Mouse (Mus musculus) neural tube, embryonic 15.5 days (tissue): ENCODE data around the gene Coro2b. TPM values are rescaled to one million over a fixed set of nuclear protein-coding genes. Genes with fewer than 3 reads are reported as not detected.

Source experiments
- ATAC-seq: fragments of 200-750 bp; cut with Nextera tagmentation; 2 replicates; pipeline ENCODE4 v1.8.0; 2017; ENCODE audit warnings: mild to moderate bottlenecking, moderate TSS enrichment, moderate library complexity; ENCODE audit not compliant: low FRiP score
- H3K27ac ChIP-seq: fragments of 300-500 bp; sonication (generic); replicated peaks from 2 replicates; pipeline ENCODE4 v1.5.1; 2015; ENCODE audit warnings: mild to moderate bottlenecking, inconsistent platforms
- H3K27me3 ChIP-seq: fragments of 300-500 bp; sonication (generic); replicated peaks from 2 replicates; pipeline ENCODE4 v1.6.1; 2015; ENCODE audit warnings: inconsistent platforms
- H3K36me3 ChIP-seq: fragments of 300-500 bp; sonication (generic); 2 replicates; pipeline ENCODE4 v1.6.1; 2015; ENCODE audit warnings: inconsistent platforms
- H3K4me1 ChIP-seq: fragments of 300-500 bp; sonication (generic); 2 replicates; pipeline ENCODE4 v1.6.1; 2015; ENCODE audit warnings: inconsistent platforms
- H3K4me2 ChIP-seq: fragments of 300-500 bp; sonication (generic); 2 replicates; pipeline ENCODE4 v1.6.1; 2015; ENCODE audit warnings: inconsistent platforms, mild to moderate bottlenecking, moderate library complexity
- H3K4me3 ChIP-seq: fragments of 300-500 bp; sonication (generic); replicated peaks from 2 replicates; pipeline ENCODE4 v1.5.1; 2015; ENCODE audit warnings: mild to moderate bottlenecking, inconsistent platforms
- H3K9ac ChIP-seq: fragments of 300-500 bp; sonication (generic); replicated peaks from 2 replicates; pipeline ENCODE4 v1.6.1; 2015; ENCODE audit warnings: mild to moderate bottlenecking, inconsistent platforms
- H3K9me3 ChIP-seq: fragments of 300-500 bp; sonication (generic); replicated peaks from 2 replicates; pipeline ENCODE4 v1.6.1; 2016; ENCODE audit warnings: inconsistent platforms
- WGBS: fragments of 180-500 bp; shearing (Covaris S2); methylation state at CpG from one replicate; pipeline ENCODE4 v1.1.7; 2015; ENCODE audit warnings: mixed read lengths; 5-methylcytosine and 5-hydroxymethylcytosine counted together
- polyA plus RNA-seq: library from polyadenylated mRNA; unstranded; fragments of >200 nt; fragmentation: Nextera tagmentation; extraction: Ambion mirVana; gene quantifications from 2 replicates; pipeline ENCODE4 v1.2.1, GENCODE M21; 2015

The Coro2b gene
- polyA plus RNA-seq, 1 experiment from 2014 or later, result 38.2 TPM

DNA sequence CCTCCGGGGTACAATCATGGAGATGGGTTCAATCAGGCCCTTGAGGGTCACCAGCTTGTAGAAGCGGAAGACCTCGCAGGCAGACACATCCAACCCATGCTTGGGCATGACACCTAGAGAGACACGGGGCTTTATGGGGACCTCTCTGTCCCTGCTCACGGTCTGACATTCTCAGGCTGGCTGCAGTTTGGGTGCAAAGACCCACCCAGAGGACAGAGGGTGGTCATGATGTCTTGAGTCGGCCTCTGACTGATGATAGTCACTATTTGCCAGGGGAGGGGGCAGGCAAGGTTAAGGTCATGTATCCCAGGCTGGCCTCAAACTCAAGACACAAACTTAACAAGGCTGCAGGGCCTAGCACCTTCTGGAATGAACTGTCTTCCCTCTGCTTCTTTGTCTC is 110.3 kb downstream of the Coro2b start:
- Histone ChIP-seq H3K27me3 (no peaks in the 10 kb centered on the region), H3K9me3 (no peaks in the 10 kb centered on the region), H3K36me3 (peaks cover 71% of the 10 kb centered on the region), H3K27ac (no peak overlapping the region), H3K4me1 (no peaks in the 10 kb centered on the region), H3K4me3 (no peak overlapping the region), H3K4me2 (no peak overlapping the region), H3K9ac (no peak overlapping the region)
- 95% methylated on average over 6 of the region's 6 CpGs for WGBS
- ATAC-seq, result no peak

DNA sequence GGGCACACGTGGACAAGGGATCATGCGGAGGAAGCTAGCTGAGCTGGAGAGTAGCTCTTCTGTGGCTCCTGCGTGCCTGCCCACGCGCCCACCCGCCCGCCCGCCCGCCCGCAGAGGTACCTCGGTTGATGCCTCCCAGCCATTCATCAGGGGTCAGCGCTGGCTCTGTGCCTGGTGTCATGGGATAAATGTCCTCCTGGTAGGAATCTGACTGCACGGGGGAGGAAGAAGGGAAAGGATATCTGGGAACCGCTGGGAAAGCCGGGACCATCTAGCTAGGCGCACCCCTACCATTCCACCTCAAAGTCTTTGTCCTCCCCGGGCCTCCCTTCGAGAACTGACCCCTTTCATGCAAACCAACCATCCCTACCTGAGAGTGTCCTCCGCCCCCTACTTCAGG is 110.8 kb downstream of the Coro2b start:
- Histone ChIP-seq H3K4me1 (0 out of 2 replicates have a peak, but pooled peaks cover 3% of the 10 kb centered on the region), H3K9me3 (no peaks in the 10 kb centered on the region), H3K9ac (no peak overlapping the region), H3K4me3 (no peak overlapping the region), H3K27me3 (no peaks in the 10 kb centered on the region), H3K4me2 (no peak overlapping the region), H3K36me3 (peaks cover 66% of the 10 kb centered on the region), H3K27ac (no peak overlapping the region)
- no peak for ATAC-seq
- 83% methylated on average over 19 of the region's 19 CpGs for WGBS

- peaks cover 59% of the 10 kb centered on the region for H3K36me3 ChIP-seq
- H3K27me3 ChIP-seq, result no peaks in the 10 kb centered on the region
- 67% methylated on average over 5 of the region's 5 CpGs for WGBS
- no peak overlapping the region for H3K9ac ChIP-seq
- no peak overlapping the region for H3K4me3 ChIP-seq
- ATAC-seq, result no peak
- no peaks in the 10 kb centered on the region for H3K9me3 ChIP-seq
- H3K4me2 ChIP-seq, result no peak overlapping the region
- H3K27ac ChIP-seq, result 0 out of 2 replicates have a peak overlapping the region, but pooled peaks have one; percentile 9
- H3K4me1 ChIP-seq, result 0 out of 2 replicates have a peak, but pooled peaks cover 6% of the 10 kb centered on the region
Observed at GRCm38 (mm10) chr9:62425265-62425664, 111.6 kb downstream of the Coro2b start.

DNA sequence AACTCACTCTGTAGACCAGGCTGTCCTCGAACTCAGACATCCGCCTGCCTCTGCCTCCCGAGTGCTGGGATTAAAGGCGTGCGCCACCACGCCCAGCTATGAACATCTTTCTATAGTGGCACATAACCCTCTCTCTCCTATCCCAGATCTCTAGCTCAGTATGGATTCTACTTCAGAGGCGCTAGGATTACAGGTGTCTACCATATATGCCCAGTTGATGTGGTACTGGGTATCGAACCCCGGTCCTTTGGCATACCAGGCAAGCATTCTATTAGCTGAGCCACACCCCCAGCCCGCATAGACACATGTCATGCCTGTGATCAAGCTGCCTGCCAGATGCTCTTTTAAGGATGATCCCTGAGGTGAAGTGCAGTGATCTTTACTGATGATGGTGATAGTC is 113.0 kb downstream of the Coro2b start:
- Histone ChIP-seq H3K4me1 (0 out of 2 replicates have a peak, but pooled peaks cover 6% of the 10 kb centered on the region), H3K9me3 (no peaks in the 10 kb centered on the region), H3K9ac (no peak overlapping the region), H3K4me3 (no peak overlapping the region), H3K4me2 (no peak overlapping the region), H3K27me3 (no peaks in the 10 kb centered on the region), H3K27ac (no peak overlapping the region), H3K36me3 (peaks cover 48% of the 10 kb centered on the region)
- 95% methylated on average over 10 of the region's 10 CpGs for WGBS
- ATAC-seq, result no peak

GRCm38 (mm10) chr9:62422926-62423325 is 113.9 kb downstream of the Coro2b start:
- no peak overlapping the region for H3K27ac ChIP-seq
- no peaks in the 10 kb centered on the region for H3K9me3 ChIP-seq
- no peak for ATAC-seq
- no peak overlapping the region for H3K4me2 ChIP-seq
- WGBS, result 93% methylated on average over 10 of the region's 10 CpGs
- no peak overlapping the region for H3K9ac ChIP-seq
- H3K4me1 ChIP-seq, result 0 out of 2 replicates have a peak, but pooled peaks cover 6% of the 10 kb centered on the region
- no peak overlapping the region for H3K4me3 ChIP-seq
- peaks cover 39% of the 10 kb centered on the region for H3K36me3 ChIP-seq
- no peaks in the 10 kb centered on the region for H3K27me3 ChIP-seq

GRCm38 (mm10) chr9:62421911-62422310 is 114.9 kb downstream of the Coro2b start:
- 99% methylated on average over 6 of the region's 6 CpGs for WGBS
- H3K36me3 ChIP-seq, result peaks cover 28% of the 10 kb centered on the region
- ATAC-seq, result no peak

GRCm38 (mm10) chr9:62421027-62421426 is 115.8 kb downstream of the Coro2b start:
- H3K9ac ChIP-seq, result peak overlapping the region; percentile 5; the same call in 1 of the 2 replicates
- H3K27me3 ChIP-seq, result no peaks in the 10 kb centered on the region
- no peak; the same call in 1 of the 2 replicates for ATAC-seq
- 0 out of 2 replicates have a peak overlapping the region, but pooled peaks have one; percentile 4 for H3K27ac ChIP-seq
- peaks cover 13% of the 10 kb centered on the region; the same call in 1 of the 2 replicates for H3K4me1 ChIP-seq
- H3K9me3 ChIP-seq, result no peaks in the 10 kb centered on the region
- H3K4me2 ChIP-seq, result peak overlapping the region; percentile 26
- no peak overlapping the region; the same call in 1 of the 2 replicates for H3K4me3 ChIP-seq
- 6% methylated on average over 13 of the region's 13 CpGs for WGBS
- H3K36me3 ChIP-seq, result peaks cover 21% of the 10 kb centered on the region

More at GRCm38 (mm10) chr9:62421911-62422310, 114.9 kb downstream of the Coro2b start:
- Histone ChIP-seq H3K27ac (no peak overlapping the region), H3K9me3 (no peaks in the 10 kb centered on the region), H3K27me3 (no peaks in the 10 kb centered on the region), H3K4me2 (no peak overlapping the region), H3K4me3 (no peak overlapping the region), H3K4me1 (0 out of 2 replicates have a peak, but pooled peaks cover 6% of the 10 kb centered on the region), H3K9ac (no peak overlapping the region)

- Histone ChIP-seq H3K9ac (no peak overlapping the region), H3K4me2 (no peak overlapping the region; the same call in 1 of the 2 replicates)
- no peak for ATAC-seq
Observed at GRCm38 (mm10) chr9:62420261-62420917, 116.5 kb downstream of the Coro2b start.

GRCm38 (mm10) chr9:62418742-62419141 is 118.1 kb downstream of the Coro2b start:
- Histone ChIP-seq H3K4me3 (no peak overlapping the region), H3K4me2 (no peak overlapping the region), H3K36me3 (0 out of 2 replicates have a peak, but pooled peaks cover 3% of the 10 kb centered on the region), H3K9ac (no peak overlapping the region), H3K27me3 (no peaks in the 10 kb centered on the region), H3K27ac (no peak overlapping the region), H3K9me3 (no peaks in the 10 kb centered on the region), H3K4me1 (peaks cover 27% of the 10 kb centered on the region)
- ATAC-seq, result no peak
- 74% methylated on average over 5 of the region's 5 CpGs for WGBS

More at GRCm38 (mm10) chr9:62420261-62420917, 116.5 kb downstream of the Coro2b start:
- Histone ChIP-seq H3K4me1 (peaks cover 17% of the 10 kb centered on the region), H3K4me3 (no peak overlapping the region), H3K27ac (0 out of 2 replicates have a peak overlapping the region, but pooled peaks have one; percentile 4), H3K36me3 (peaks cover 18% of the 10 kb centered on the region), H3K9me3 (no peaks in the 10 kb centered on the region), H3K27me3 (no peaks in the 10 kb centered on the region)
- WGBS, result 30% methylated on average over 10 of the region's 10 CpGs

GRCm38 (mm10) chr9:62407357-62408146 is 129.3 kb downstream of the Coro2b start:
- Histone ChIP-seq H3K9me3 (no peaks in the 10 kb centered on the region), H3K4me3 (no peak overlapping the region), H3K9ac (no peak overlapping the region), H3K4me1 (no peaks in the 10 kb centered on the region), H3K36me3 (no peaks in the 10 kb centered on the region), H3K27ac (no peak overlapping the region), H3K27me3 (no peaks in the 10 kb centered on the region), H3K4me2 (no peak overlapping the region)
- 85% methylated on average over 5 of the region's 5 CpGs for WGBS
- no peak for ATAC-seq

- ATAC-seq, result no peak
- Histone ChIP-seq H3K4me2 (no peak overlapping the region), H3K9ac (no peak overlapping the region), H3K4me1 (no peaks in the 10 kb centered on the region), H3K9me3 (no peaks in the 10 kb centered on the region), H3K27ac (no peak overlapping the region), H3K36me3 (no peaks in the 10 kb centered on the region), H3K27me3 (no peaks in the 10 kb centered on the region), H3K4me3 (no peak overlapping the region)
- 90% methylated on average over 7 of the region's 7 CpGs for WGBS
Observed at GRCm38 (mm10) chr9:62406423-62407013, 130.3 kb downstream of the Coro2b start.
